Mouse (Mus musculus) bone marrow, adult 2 months (tissue): ENCODE measurements around the gene Actr10. TPM values are rescaled to one million over a fixed set of nuclear protein-coding genes. Genes with fewer than 3 reads are reported as not detected.

Experiments
- H3K27ac ChIP-seq: fragments of 200-500 bp; 2 replicates; pipeline ENCODE4 v1.5.1; 2012; ENCODE audit warnings: low read depth, mild to moderate bottlenecking, control low read depth, inconsistent platforms, low read length; ENCODE audit not compliant: control insufficient read depth, poor library complexity, insufficient read depth
- H3K4me1 ChIP-seq: fragments of 200-500 bp; 2 replicates; pipeline ENCODE4 v1.6.1; 2011; ENCODE audit warnings: low read length; ENCODE audit not compliant: control insufficient read depth, insufficient read depth
- H3K4me3 ChIP-seq: fragments of 200-500 bp; replicated peaks from 2 replicates; pipeline ENCODE3; 2011; ENCODE audit warnings: mild to moderate bottlenecking, low read depth, low read length, control low read depth; ENCODE audit not compliant: control insufficient read depth
- CTCF ChIP-seq: fragments of 200-500 bp; IDR thresholded peaks from 2 replicates; pipeline ENCODE4 v1.5.1; 2011; ENCODE audit warnings: low read length, control low read depth; ENCODE audit not compliant: control insufficient read depth, insufficient read depth
- POLR2A ChIP-seq: fragments of 200-500 bp; IDR thresholded peaks from 2 replicates; pipeline ENCODE4 v1.6.1; 2011; ENCODE audit warnings: low read depth, mild to moderate bottlenecking, control low read depth, low read length, borderline replicate concordance; ENCODE audit not compliant: control insufficient read depth
- WGBS: fragments of 180-500 bp; shearing (Covaris S2); methylation state at CpG from one replicate; pipeline ENCODE4 v1.1.7; 2018; 5-methylcytosine and 5-hydroxymethylcytosine counted together
- polyA plus RNA-seq: library from polyadenylated mRNA; stranded (reverse); fragments of >200 nt; gene quantifications from 2 replicates; pipeline ENCODE4 v1.2.4, GENCODE M21; 2011; ENCODE audit warnings: low replicate concordance; ENCODE audit not compliant: missing spikeins, insufficient read depth, insufficient read length

The Actr10 gene
- polyA plus RNA-seq, 1 experiment = 59.6 TPM

- Histone ChIP-seq H3K4me3 (no peak overlapping the region), H3K27ac (no peak overlapping the region), H3K4me1 (peaks cover 1% of the 10 kb centered on the region; the same call in 1 of the 2 replicates)
- TF ChIP-seq CTCF (no peak), POLR2A (no peak)
- WGBS = 92% methylated on average over 5 of the region's 5 CpGs
Observed at GRCm38 (mm10) chr12:70997225-70997624, 59.6 kb downstream of the Actr10 start.

GRCm38 (mm10) chr12:70999423-70999903, 61.8 kb downstream of the Actr10 start:
- Histone ChIP-seq H3K4me1 (peaks cover 1% of the 10 kb centered on the region; the same call in 1 of the 2 replicates), H3K27ac (peak overlapping the region; percentile 76), H3K4me3 (peak overlapping the region; percentile 8)
- under 1% methylated on average over 5 of the region's 5 CpGs for WGBS
- TF ChIP-seq POLR2A = no peak
- TF ChIP-seq CTCF = no peak

GRCm38 (mm10) chr12:71000344-71000743, 62.7 kb downstream of the Actr10 start:
- Histone ChIP-seq H3K27ac (peak overlapping the region; percentile 3; the same call in 1 of the 2 replicates), H3K4me3 (no peak overlapping the region)
- 41% methylated on average over 1 of the region's 1 CpGs for WGBS

GRCm38 (mm10) chr12:71001456-71001855, 63.8 kb downstream of the Actr10 start:
- Histone ChIP-seq H3K4me3 (no peak overlapping the region), H3K27ac (no peak overlapping the region), H3K4me1 (peaks cover 1% of the 10 kb centered on the region)
- WGBS = 80% methylated on average over 6 of the region's 6 CpGs
- TF ChIP-seq CTCF = no peak
- TF ChIP-seq POLR2A = no peak

More at GRCm38 (mm10) chr12:71000344-71000743, 62.7 kb downstream of the Actr10 start:
- TF ChIP-seq CTCF (no peak), POLR2A (no peak)
- H3K4me1 ChIP-seq = peaks cover 1% of the 10 kb centered on the region; the same call in 1 of the 2 replicates

- peaks cover 1% of the 10 kb centered on the region for H3K4me1 ChIP-seq
- H3K27ac ChIP-seq = no peak overlapping the region
Observed at GRCm38 (mm10) chr12:71003760-71004426, 66.2 kb downstream of the Actr10 start.

GRCm38 (mm10) chr12:71006141-71006540, 68.5 kb downstream of the Actr10 start:
- Histone ChIP-seq H3K4me1 (no peaks in the 10 kb centered on the region; the same call in none of the 2 replicates), H3K27ac (no peak overlapping the region)
- WGBS = 51% methylated on average over 6 of the region's 6 CpGs

More at GRCm38 (mm10) chr12:71003760-71004426, 66.2 kb downstream of the Actr10 start:
- H3K4me3 ChIP-seq = no peak overlapping the region
- 72% methylated on average over 5 of the region's 6 CpGs for whole genome bisulfite sequencing
- TF ChIP-seq POLR2A (no peak), CTCF (no peak)

GRCm38 (mm10) chr12:71006901-71007300, 69.2 kb downstream of the Actr10 start:
- H3K27ac ChIP-seq = no peak overlapping the region
- no peak overlapping the region for H3K4me3 ChIP-seq
- no peaks in the 10 kb centered on the region; the same call in none of the 2 replicates for H3K4me1 ChIP-seq
- WGBS = 49% methylated on average over 7 of the region's 7 CpGs
- TF ChIP-seq CTCF (no peak), POLR2A (no peak)

More at GRCm38 (mm10) chr12:71006141-71006540, 68.5 kb downstream of the Actr10 start:
- H3K4me3 ChIP-seq = no peak overlapping the region
- TF ChIP-seq POLR2A = no peak
- TF ChIP-seq CTCF = no peak

- Histone ChIP-seq H3K27ac (no peak overlapping the region), H3K4me1 (no peaks in the 10 kb centered on the region; the same call in none of the 2 replicates), H3K4me3 (no peak overlapping the region)
- 71% methylated on average over 4 of the region's 4 CpGs for WGBS
- TF ChIP-seq POLR2A (no peak), CTCF (no peak)
Observed at GRCm38 (mm10) chr12:71009769-71010168, 72.1 kb downstream of the Actr10 start.

Other genes with a start within 250 kb of the Actr10 start
- 2.5 and 3.8 TPM in 2 replicates for gene Frmd6, start 112.3 kb upstream of the Actr10 start, polyA plus RNA-seq
- 142 and 186 TPM in 2 replicates for gene Psma3, start 36.8 kb downstream of the Actr10 start, polyA plus RNA-seq
- 36.2 and 58.7 TPM in 2 replicates for gene Arid4a, start 78.1 kb downstream of the Actr10 start, polyA plus RNA-seq
- gene Tomm20l, start 173.6 kb downstream of the Actr10 start, polyA plus RNA-seq = not detected in 2 replicates
- 14.1 and 27.3 TPM in 2 replicates for gene Timm9, start 198.8 kb downstream of the Actr10 start, polyA plus RNA-seq
- gene 2700049A03Rik, start 199.0 kb downstream of the Actr10 start, polyA plus RNA-seq = 3.3 and 5.9 TPM in 2 replicates